Mouse (Mus musculus) neural tube, embryonic 12.5 days (tissue): ENCODE measurements at regions not wholly inside any gene's neighbourhood (a gene's known extent, or its start where the extent isn't known, plus 50 kb on each side); places are given as distances from the start of the nearest gene placed in this dataset.

Experiments
- ATAC-seq: fragments of 200-750 bp; cut with Nextera tagmentation; 2 replicates; pipeline ENCODE4 v1.8.0; 2017; ENCODE audit warnings: low read depth, mild to moderate bottlenecking, moderate TSS enrichment, moderate library complexity; ENCODE audit not compliant: low FRiP score
- H3K27ac ChIP-seq: fragments of 300-500 bp; sonication (generic); 2 replicates; pipeline ENCODE4 v1.5.1; 2016
- H3K27me3 ChIP-seq: fragments of 300-500 bp; sonication (generic); replicated peaks from 2 replicates; pipeline ENCODE4 v1.6.1; 2016; ENCODE audit warnings: mild to moderate bottlenecking
- H3K36me3 ChIP-seq: fragments of 300-500 bp; sonication (generic); 2 replicates; pipeline ENCODE4 v1.6.1; 2016; ENCODE audit warnings: mild to moderate bottlenecking
- H3K4me1 ChIP-seq: fragments of 300-500 bp; sonication (generic); 2 replicates; pipeline ENCODE4 v1.6.1; 2016
- H3K4me2 ChIP-seq: fragments of 300-500 bp; sonication (generic); replicated peaks from 2 replicates; pipeline ENCODE4 v1.6.1; 2016; ENCODE audit warnings: mild to moderate bottlenecking
- H3K4me3 ChIP-seq: fragments of 300-500 bp; sonication (generic); 2 replicates; pipeline ENCODE4 v1.5.1; 2016
- H3K9ac ChIP-seq: fragments of 300-500 bp; sonication (generic); 2 replicates; pipeline ENCODE4 v1.6.1; 2016; ENCODE audit warnings: mild to moderate bottlenecking
- H3K9me3 ChIP-seq: fragments of 300-500 bp; sonication (generic); 2 replicates; pipeline ENCODE4 v1.6.1; 2016; ENCODE audit warnings: mild to moderate bottlenecking
- WGBS: fragments of 180-500 bp; shearing (Covaris S2); methylation state at CpG from one replicate; pipeline ENCODE4 v1.1.7; 2016; 5-methylcytosine and 5-hydroxymethylcytosine counted together

DNA sequence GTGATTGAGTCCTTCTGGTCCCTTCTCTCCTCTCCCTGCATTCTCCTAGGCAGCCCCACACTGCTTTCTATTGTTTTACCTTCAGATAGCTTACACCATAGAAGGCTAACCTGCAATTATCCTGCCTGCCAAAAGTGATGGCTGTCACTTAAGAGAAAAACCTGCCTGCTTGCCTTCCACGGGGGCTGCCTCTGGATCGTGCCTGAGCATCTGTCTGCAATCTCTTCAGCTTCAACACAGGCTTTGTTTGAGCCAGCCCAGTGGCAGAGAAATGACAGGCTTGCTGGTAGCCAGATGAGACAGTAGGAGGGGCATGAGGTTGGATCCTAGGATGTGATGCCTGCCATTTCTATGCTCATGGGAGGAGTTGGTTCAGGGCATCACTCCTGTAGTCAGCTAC lies 345.2 kb upstream of the Tshz3 start:
- Histone ChIP-seq H3K4me3 (no peak overlapping the region), H3K36me3 (no peaks in the 10 kb centered on the region), H3K27ac (no peak overlapping the region), H3K9ac (no peak overlapping the region), H3K4me2 (no peak overlapping the region), H3K4me1 (no peaks in the 10 kb centered on the region), H3K27me3 (no peaks in the 10 kb centered on the region), H3K9me3 (no peaks in the 10 kb centered on the region)
- WGBS: 41% methylated on average over 2 of the region's 2 CpGs
- ATAC-seq: no peak

- ATAC-seq: no peak
- Histone ChIP-seq H3K36me3 (no peaks in the 10 kb centered on the region), H3K9me3 (no peaks in the 10 kb centered on the region), H3K9ac (no peak overlapping the region), H3K4me1 (no peaks in the 10 kb centered on the region), H3K4me3 (no peak overlapping the region), H3K27me3 (no peaks in the 10 kb centered on the region), H3K27ac (no peak overlapping the region), H3K4me2 (no peak overlapping the region)
- WGBS: 61% methylated on average over 4 of the region's 4 CpGs
Observed at GRCm38 (mm10) chr7:36350616-36351015, 347.3 kb upstream of the Tshz3 start.

DNA sequence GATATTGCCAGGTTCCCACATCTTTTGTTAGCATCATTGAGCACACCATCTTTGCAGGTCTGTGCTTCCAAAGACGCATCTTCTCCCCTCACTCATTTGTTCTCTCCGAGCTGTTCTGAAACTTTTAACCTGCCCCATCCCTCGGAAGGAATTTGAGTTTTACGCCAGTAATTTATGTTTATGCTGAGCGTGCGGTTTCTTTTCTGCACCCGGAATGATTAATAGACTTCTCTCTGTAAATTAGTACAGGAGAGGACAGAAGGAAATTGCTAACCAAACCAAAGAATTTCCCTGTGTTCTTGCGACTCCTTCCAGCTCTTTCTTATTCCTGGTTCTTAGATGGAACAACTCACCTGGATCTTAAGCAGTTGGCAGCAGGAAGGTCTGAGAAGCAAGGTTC lies 349.7 kb upstream of the Tshz3 start:
- Histone ChIP-seq H3K4me3 (no peak overlapping the region), H3K9ac (no peak overlapping the region), H3K27ac (no peak overlapping the region), H3K9me3 (no peaks in the 10 kb centered on the region), H3K36me3 (no peaks in the 10 kb centered on the region), H3K4me2 (no peak overlapping the region), H3K4me1 (no peaks in the 10 kb centered on the region), H3K27me3 (no peaks in the 10 kb centered on the region)
- ATAC-seq: no peak
- WGBS: 79% methylated on average over 8 of the region's 8 CpGs

GRCm38 (mm10) chr7:36334857-36335256 lies 363.1 kb upstream of the Tshz3 start:
- no peak overlapping the region for H3K4me2 ChIP-seq
- H3K9me3 ChIP-seq: no peaks in the 10 kb centered on the region
- no peaks in the 10 kb centered on the region for H3K4me1 ChIP-seq
- ATAC-seq: no peak
- H3K36me3 ChIP-seq: no peaks in the 10 kb centered on the region
- no peak overlapping the region for H3K9ac ChIP-seq
- no peak overlapping the region for H3K27ac ChIP-seq
- no peaks in the 10 kb centered on the region for H3K27me3 ChIP-seq
- H3K4me3 ChIP-seq: no peak overlapping the region
- 95% methylated on average over 5 of the region's 5 CpGs for WGBS

GRCm38 (mm10) chr7:36334091-36334490 lies 363.8 kb upstream of the Tshz3 start:
- no peaks in the 10 kb centered on the region for H3K36me3 ChIP-seq
- no peak overlapping the region for H3K4me3 ChIP-seq
- no peaks in the 10 kb centered on the region for H3K9me3 ChIP-seq
- H3K4me1 ChIP-seq: no peaks in the 10 kb centered on the region
- H3K27me3 ChIP-seq: no peaks in the 10 kb centered on the region
- H3K4me2 ChIP-seq: no peak overlapping the region
- no peak overlapping the region for H3K27ac ChIP-seq
- 62% methylated on average over 5 of the region's 5 CpGs for WGBS
- ATAC-seq: no peak
- H3K9ac ChIP-seq: no peak overlapping the region

DNA sequence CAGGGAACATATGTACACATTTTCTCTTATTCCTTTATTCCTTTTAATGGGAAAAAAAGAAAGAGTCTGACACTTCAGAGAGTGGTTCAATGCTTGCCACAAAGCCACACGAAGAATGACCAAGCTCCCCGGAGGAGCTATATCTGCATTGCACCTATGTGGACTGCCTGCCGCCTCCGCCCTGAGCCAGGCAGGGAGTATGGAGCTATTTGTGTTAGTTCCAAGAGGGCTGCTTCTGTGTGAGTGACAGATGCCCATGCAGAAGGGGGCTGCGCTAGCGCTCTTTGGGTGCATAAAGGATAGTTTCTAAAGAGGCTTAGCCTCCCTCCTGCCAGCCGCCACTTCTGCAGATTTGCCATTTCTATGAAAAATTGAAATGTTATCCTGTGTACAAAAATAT lies 365.3 kb upstream of the Tshz3 start:
- Histone ChIP-seq H3K4me2 (no peak overlapping the region), H3K4me1 (no peaks in the 10 kb centered on the region), H3K4me3 (no peak overlapping the region), H3K36me3 (no peaks in the 10 kb centered on the region), H3K9me3 (no peaks in the 10 kb centered on the region), H3K27ac (no peak overlapping the region), H3K27me3 (no peaks in the 10 kb centered on the region), H3K9ac (no peak overlapping the region)
- no peak for ATAC-seq
- 84% methylated on average over 7 of the region's 7 CpGs for WGBS

DNA sequence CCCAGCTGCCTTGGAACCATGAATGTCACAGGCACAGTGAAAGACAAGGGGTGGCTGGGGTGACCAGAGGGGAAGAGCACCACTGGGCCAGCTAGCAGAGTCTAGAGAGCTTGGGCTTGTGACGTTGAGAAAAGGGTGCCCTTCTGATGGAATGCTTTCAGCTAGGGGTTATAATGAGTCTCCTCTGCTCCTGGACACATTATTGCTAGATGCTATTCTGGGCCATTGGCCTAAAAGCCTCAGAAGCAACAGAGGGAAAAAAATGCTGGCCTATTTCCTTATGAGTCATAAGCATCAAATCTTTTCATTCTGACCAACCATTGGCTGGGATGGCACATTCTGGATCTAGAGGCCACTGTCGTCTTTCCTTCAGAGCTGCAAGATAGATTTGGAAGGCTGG lies 369.8 kb upstream of the Tshz3 start:
- H3K9me3 ChIP-seq: no peaks in the 10 kb centered on the region
- no peak overlapping the region for H3K27ac ChIP-seq
- H3K4me2 ChIP-seq: no peak overlapping the region
- ATAC-seq: no peak
- no peak overlapping the region for H3K9ac ChIP-seq
- WGBS: 89% methylated on average over 2 of the region's 2 CpGs
- H3K4me1 ChIP-seq: no peaks in the 10 kb centered on the region
- no peak overlapping the region for H3K4me3 ChIP-seq
- no peaks in the 10 kb centered on the region for H3K27me3 ChIP-seq
- no peaks in the 10 kb centered on the region for H3K36me3 ChIP-seq

DNA sequence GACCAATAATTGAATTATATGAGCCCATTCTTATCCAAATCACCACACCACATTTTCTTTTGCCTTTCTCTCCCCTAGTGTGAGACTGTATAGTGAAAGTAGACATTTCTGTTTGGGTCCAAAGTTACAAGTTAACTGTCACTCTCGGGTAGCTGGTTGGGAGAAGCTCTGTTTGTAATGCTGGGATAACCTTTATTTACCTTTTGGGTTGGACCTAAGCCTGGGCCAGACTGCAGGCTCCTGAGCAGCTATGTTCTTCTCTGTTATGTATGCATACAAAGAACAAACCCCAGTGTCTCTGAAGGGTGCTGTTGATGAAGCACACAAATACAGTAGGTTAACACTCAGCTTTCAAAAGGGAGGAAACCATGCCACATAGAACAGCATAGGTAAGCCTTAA lies 373.9 kb upstream of the Tshz3 start:
- no peak overlapping the region for H3K4me2 ChIP-seq

GRCm38 (mm10) chr7:36322181-36322580 lies 375.7 kb upstream of the Tshz3 start:
- no peaks in the 10 kb centered on the region for H3K4me1 ChIP-seq
- no peak overlapping the region for H3K4me2 ChIP-seq
- no peaks in the 10 kb centered on the region for H3K36me3 ChIP-seq
- H3K9me3 ChIP-seq: no peaks in the 10 kb centered on the region
- no peak for ATAC-seq
- H3K9ac ChIP-seq: no peak overlapping the region
- H3K4me3 ChIP-seq: no peak overlapping the region
- H3K27ac ChIP-seq: no peak overlapping the region
- no peaks in the 10 kb centered on the region for H3K27me3 ChIP-seq
- 76% methylated on average over 4 of the region's 4 CpGs for WGBS

More for the DNA sequence above, 373.9 kb upstream of the Tshz3 start:
- no peak overlapping the region for H3K27ac ChIP-seq
- no peak for ATAC-seq
- H3K27me3 ChIP-seq: no peaks in the 10 kb centered on the region
- no peaks in the 10 kb centered on the region for H3K4me1 ChIP-seq
- H3K36me3 ChIP-seq: no peaks in the 10 kb centered on the region
- H3K9me3 ChIP-seq: no peaks in the 10 kb centered on the region
- no peak overlapping the region for H3K9ac ChIP-seq
- 84% methylated on average over 1 of the region's 1 CpGs for WGBS
- H3K4me3 ChIP-seq: no peak overlapping the region

DNA sequence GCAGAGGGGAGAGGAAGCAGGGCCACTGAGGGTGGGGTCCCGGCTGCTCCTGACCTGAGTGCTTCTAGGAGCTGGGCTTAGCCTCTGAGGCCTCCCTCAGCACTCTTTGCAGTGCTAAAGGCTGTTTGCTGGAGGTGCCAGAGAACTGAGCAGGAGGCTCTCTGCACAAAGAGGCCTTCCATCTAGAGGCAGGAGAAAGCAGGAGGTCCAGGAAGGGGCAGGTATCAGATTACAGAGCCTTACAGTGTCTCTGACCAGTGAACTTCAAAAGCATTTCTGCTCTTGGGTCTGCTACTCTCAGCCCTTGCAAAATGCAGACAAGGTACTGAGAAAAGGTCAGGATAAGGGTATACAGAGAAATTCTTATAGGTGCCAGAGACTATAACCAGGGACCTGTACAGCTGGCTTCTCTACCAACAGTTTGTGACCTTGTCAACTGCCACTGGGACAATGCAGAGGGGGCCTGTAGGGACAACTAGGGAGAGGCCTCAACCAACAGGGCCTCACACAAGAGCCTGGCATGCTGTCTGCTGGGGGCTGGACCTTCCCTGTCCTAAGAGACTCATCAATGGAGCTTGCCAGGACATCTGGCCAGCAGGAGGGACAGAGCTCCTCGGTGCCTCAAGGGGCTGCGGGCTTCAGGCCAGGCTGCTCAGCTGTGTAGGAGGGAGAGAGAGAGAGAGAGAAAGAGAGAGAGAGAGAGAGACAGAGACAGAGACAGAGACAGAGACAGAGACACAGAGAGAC lies 380.3 kb upstream of the Tshz3 start:
- ATAC-seq: no peak
- 34% methylated on average over 3 of the region's 3 CpGs for WGBS
- no peak overlapping the region for H3K9ac ChIP-seq
- no peaks in the 10 kb centered on the region for H3K27me3 ChIP-seq
- H3K9me3 ChIP-seq: no peaks in the 10 kb centered on the region
- no peaks in the 10 kb centered on the region for H3K4me1 ChIP-seq
- H3K4me2 ChIP-seq: no peak overlapping the region
- no peak overlapping the region for H3K4me3 ChIP-seq
- no peak overlapping the region for H3K27ac ChIP-seq
- H3K36me3 ChIP-seq: no peaks in the 10 kb centered on the region

GRCm38 (mm10) chr7:36313751-36314150 lies 384.2 kb upstream of the Tshz3 start:
- no peak overlapping the region for H3K4me3 ChIP-seq
- no peak overlapping the region for H3K27ac ChIP-seq
- ATAC-seq: no peak
- no peak overlapping the region for H3K4me2 ChIP-seq
- H3K27me3 ChIP-seq: no peaks in the 10 kb centered on the region
- no peaks in the 10 kb centered on the region for H3K9me3 ChIP-seq
- WGBS: 89% methylated on average over 1 of the region's 1 CpGs
- no peak overlapping the region for H3K9ac ChIP-seq
- no peaks in the 10 kb centered on the region for H3K36me3 ChIP-seq
- H3K4me1 ChIP-seq: no peaks in the 10 kb centered on the region

- no peak overlapping the region for H3K9ac ChIP-seq
- H3K36me3 ChIP-seq: no peaks in the 10 kb centered on the region
- H3K4me1 ChIP-seq: no peaks in the 10 kb centered on the region
- H3K9me3 ChIP-seq: no peaks in the 10 kb centered on the region
- WGBS: 85% methylated on average over 5 of the region's 5 CpGs
- H3K4me2 ChIP-seq: no peak overlapping the region
- H3K4me3 ChIP-seq: no peak overlapping the region
- no peak overlapping the region for H3K27ac ChIP-seq
- H3K27me3 ChIP-seq: no peaks in the 10 kb centered on the region
- no peak for ATAC-seq
Observed at GRCm38 (mm10) chr7:36309761-36310605, 387.9 kb upstream of the Tshz3 start.

DNA sequence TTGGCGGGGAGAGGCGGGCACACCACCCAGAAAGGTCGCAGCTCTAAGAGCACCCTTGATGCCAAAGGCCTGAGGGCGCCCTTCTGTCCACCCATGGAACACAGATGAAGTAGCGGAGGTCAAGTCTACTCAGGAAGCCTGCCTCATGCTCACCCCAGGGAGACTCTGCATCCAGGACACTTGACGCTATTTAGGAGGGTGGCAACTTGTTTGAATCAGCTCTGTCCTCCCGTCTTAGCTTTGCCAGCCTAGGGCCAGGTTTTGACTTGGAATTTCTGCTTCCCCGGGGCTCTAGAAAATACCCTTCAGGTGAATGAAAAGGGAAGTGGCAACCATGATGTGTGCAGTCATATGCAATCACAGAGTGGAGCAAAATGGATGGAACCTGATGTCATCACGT lies 389.2 kb upstream of the Tshz3 start:
- no peak overlapping the region for H3K27ac ChIP-seq
- ATAC-seq: no peak
- H3K9ac ChIP-seq: no peak overlapping the region
- no peaks in the 10 kb centered on the region for H3K9me3 ChIP-seq
- H3K4me1 ChIP-seq: no peaks in the 10 kb centered on the region
- WGBS: 81% methylated on average over 9 of the region's 9 CpGs
- H3K4me2 ChIP-seq: no peak overlapping the region
- H3K27me3 ChIP-seq: no peaks in the 10 kb centered on the region
- no peaks in the 10 kb centered on the region for H3K36me3 ChIP-seq
- H3K4me3 ChIP-seq: no peak overlapping the region
